Mouse (Mus musculus): ENCODE data around the gene R3hdm2.

DNA sequence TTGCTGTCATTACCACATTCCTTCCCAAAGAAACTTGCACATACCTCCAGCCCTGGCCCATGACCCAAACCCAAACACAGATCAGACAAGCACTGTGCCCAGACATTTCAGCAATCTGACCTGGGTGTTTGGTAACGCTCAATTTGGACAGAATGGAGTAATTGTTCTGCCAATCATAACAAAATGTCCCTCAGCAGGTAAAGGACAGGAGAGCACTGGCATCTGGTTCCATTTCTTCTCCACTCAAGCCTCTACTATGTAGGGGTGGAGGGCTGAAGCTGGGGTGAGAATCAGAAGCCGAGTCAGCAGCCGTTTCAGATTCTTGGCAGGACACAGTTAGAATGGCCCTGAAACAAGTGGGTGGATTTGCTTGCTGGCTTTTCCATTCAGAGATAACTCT is 112.0 kb downstream of the R3hdm2 start:
- TF ChIP-seq CTCF (conservative IDR thresholded peaks at IDR 0.05; ENCODE audit: insufficient read depth, insufficient read length, low read depth, low read length) (no peak), POLR2A (IDR thresholded peaks at IDR 0.05; ENCODE audit: low read depth, low read length) (no peak)
